Mouse (Mus musculus) MN1 (cell line): ENCODE results near the gene Spin2c.
A peak's percentile ranks its signal among the peaks of the same experiment; 100 is the strongest.

ENCODE experiments used
- DNase-seq: peaks from one replicate; pipeline ENCODE4 v3.0.0-alpha.2; 2016; ENCODE audit warnings: low spot score

Spin2c gene

GRCm38 (mm10) chrX:153831951-153832561 lies at the start of gene Spin2c:
Gene Spin2c, plus strand, starts transcription at chrX:153832225.
- peak; percentile 5 for DNase-seq

GRCm38 (mm10) chrX:153832606-153833005 lies 581 bp downstream of the Spin2c start:
- DNase-seq = no peak
